7 mouse cellular contexts compared by ENCODE assay signal in the genomic region with DNA sequence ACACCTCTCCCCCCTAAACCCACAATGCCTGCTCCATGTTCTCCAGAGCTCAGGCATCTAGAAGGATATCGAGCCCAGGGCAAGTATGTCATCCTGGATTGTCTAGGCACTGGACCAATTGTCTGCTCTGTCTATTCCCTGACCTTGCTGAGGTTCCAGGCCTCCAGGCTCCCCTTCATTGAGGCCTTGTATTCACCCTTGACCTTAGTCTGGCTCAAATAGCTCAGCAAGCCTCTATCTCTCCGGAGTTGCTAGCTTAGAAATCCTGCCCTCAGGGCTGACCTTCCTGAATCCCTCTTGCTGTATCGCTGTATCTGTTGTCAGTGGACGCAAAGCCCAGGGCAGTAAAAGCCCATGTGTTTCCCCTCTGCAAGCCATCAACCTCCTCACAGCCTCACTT.
"Had no signal": no experiment of that assay in that cellular context is flagged by ENCODE, and none has a peak within 500 bp of the region (broad histone marks: within the 10 kb centered on the region; RNA-seq: fewer than 3 reads in every experiment).

No protein-coding gene starts in this region.

- DNase-seq: kidney, postnatal 25 days; layer of hippocampus, adult 9-11 months; liver, postnatal 0 days; lung, embryonic 14.5 days; thymus, adult 18-20 months; thymus, postnatal 14 days; thymus, postnatal 4 days had no signal
